Mouse (Mus musculus): ENCODE results near the gene Myocd. TPM values are rescaled to one million over a fixed set of nuclear protein-coding genes. Genes with fewer than 3 reads are reported as not detected.
A peak's percentile ranks its signal among the peaks of the same experiment; 100 is the strongest.

Gene Myocd
- polyA plus RNA-seq, 1 experiment from 2014 or later = 2.9 TPM

DNA sequence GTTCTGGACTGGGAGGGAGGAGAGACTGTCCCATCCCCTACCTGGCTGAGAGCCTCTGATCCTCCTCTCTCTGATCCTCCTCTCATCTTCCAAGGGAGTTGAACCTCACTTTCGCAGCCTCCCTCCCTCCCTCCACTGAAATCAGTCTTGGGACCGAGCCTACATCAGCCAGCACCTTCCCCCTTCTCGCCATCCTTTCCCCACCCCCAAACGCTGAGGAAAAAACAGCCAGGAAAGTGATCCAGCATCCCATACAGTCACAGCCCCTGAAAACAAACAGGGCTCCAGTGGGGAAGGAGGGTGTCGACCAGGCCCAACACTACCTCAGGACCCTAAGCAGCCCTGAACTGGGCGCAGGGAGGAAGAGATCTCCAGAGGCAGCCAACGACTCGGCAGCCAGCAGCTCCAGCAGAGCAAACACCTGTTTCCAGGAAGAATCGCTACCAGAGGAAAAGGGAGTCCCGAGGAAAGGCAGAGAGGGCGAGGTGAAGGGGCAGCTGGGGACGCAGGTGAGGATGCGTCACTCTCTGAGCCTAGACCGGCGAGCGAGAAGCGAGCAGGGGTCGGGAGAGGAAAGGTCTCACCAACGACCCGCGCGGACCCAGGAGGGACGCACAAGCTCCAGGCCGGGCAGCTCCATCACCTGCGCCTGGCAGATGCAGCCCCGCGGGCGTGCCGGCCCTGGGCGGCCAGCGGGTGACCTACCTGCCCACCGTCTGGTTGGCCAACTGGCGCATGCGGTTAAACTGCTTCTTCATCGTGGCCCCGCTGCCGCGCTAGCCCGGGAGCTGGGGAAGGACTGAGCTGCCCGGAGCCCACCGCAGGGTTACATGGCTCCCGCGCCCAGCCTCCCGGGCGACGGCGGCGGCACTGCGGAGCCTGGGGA, 107.7 kb downstream of the Myocd start:
- Histone ChIP-seq H3K4me3 (ENCODE audit: low read depth, low read length) (peak overlapping the region; percentile 91), H3K4me1 (ENCODE audit: control insufficient read depth, insufficient read depth, low read length) (peaks cover 12% of the 10 kb centered on the region), H3K9me3 (ENCODE audit: control insufficient read depth, low read length) (no peaks in the 10 kb centered on the region), H3K27ac (replicated peaks; ENCODE audit: low read depth, low read length) (no peak overlapping the region), H3K9ac (ENCODE audit: low read depth, low read length) (peak overlapping the region; percentile 84), H3K4me2 (ENCODE audit: low read depth, low read length) (peak overlapping the region; percentile 97), H3K27me3 (replicated peaks; ENCODE audit: control insufficient read depth, insufficient read depth, low read length) (peaks cover 10% of the 10 kb centered on the region; the same call in 1 of the 2 replicates), H3K36me3 (ENCODE audit: control insufficient read depth, insufficient read depth, low read length) (no peaks in the 10 kb centered on the region)
- ATAC-seq (ENCODE audit: low read depth) (peak; percentile 76), DNase-seq (ENCODE audit: low spot score) (peak; percentile 2)
- WGBS = 1% methylated on average over 36 of the region's 49 CpGs

DNA sequence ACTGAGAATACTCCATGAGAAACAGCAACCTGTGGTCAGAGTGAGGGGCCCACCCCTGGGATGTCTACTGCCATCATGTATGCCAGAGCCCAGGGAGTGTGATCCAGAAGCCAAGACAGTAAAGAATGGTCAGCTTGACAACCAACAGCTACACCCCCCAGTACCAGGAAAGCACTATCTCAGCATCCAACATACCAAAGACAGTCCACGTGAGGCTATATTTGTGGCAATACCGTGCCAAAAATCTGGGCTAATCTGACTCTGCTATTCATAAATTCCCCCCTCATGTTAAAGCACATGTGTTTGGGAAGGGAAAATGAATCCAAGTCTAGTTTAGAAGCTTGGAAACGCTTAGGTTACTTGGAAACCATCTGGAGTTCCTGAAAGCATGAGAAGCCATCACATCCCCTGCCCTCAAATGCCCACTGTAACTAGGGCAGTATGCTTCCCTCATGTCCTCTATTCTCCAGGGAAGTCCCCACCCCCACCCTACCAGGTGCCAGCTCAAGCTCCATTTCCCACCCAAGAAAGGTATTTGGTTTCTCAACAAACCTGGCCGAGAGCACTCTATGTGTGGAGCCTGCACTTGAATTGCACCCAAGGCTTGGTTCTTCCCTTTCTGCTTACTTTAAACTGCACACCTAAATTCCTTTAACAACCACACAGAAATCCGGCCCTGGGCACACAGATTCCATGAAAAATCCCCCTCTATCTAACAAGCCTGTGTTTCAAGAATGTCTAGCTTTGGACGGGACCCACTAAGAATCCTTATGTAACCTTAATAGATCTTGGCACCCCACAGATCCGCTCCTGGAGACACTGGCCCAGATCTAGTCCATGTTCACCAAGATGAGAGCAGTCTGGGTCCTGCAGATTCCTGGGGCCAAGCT, 108.6 kb downstream of the Myocd start:
- H3K9ac ChIP-seq (ENCODE audit: low read depth, low read length) = no peak overlapping the region
- H3K27me3 ChIP-seq (replicated peaks; ENCODE audit: control insufficient read depth, insufficient read depth, low read length) = peaks cover 10% of the 10 kb centered on the region; the same call in 1 of the 2 replicates
- whole genome bisulfite sequencing = 42% methylated on average over 7 of the region's 7 CpGs
- no peaks in the 10 kb centered on the region for H3K9me3 ChIP-seq (ENCODE audit: control insufficient read depth, low read length)
- ATAC-seq (ENCODE audit: low read depth) = no peak
- peak overlapping the region; percentile 91 for H3K4me3 ChIP-seq (ENCODE audit: low read depth, low read length)
- H3K36me3 ChIP-seq (ENCODE audit: control insufficient read depth, insufficient read depth, low read length) = no peaks in the 10 kb centered on the region
- DNase-seq (ENCODE audit: low spot score) = peak; percentile 2
- H3K4me1 ChIP-seq (ENCODE audit: control insufficient read depth, insufficient read depth, low read length) = peaks cover 12% of the 10 kb centered on the region
- peak overlapping the region; percentile 97 for H3K4me2 ChIP-seq (ENCODE audit: low read depth, low read length)
- H3K27ac ChIP-seq (replicated peaks; ENCODE audit: low read depth, low read length) = no peak overlapping the region

DNA sequence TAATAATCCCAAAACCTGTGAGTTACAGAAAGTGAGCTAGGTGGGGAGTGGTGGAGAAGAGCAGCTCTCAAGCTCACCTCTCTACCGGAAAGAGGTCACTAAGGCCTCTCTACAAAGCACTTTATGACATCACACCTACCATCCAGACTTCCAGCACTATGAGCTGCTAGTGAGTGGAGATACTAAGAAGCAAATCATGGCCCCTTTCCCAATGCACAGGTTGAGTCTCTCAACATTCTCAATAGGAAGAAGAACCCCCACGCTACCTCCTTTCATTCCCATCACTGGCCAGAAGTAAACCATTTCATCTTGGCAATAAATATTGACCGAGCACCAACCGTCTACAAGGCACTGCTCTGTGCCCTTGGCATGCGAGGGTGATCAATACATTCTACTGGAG, 110.0 kb downstream of the Myocd start, which contains the start of gene 1700086D15Rik:
TSS of gene 1700086D15Rik (minus strand) at position 101 of the 400 bp plus-strand sequence.
- Histone ChIP-seq H3K27me3 (replicated peaks; ENCODE audit: control insufficient read depth, insufficient read depth, low read length) (peaks cover 10% of the 10 kb centered on the region; the same call in 1 of the 2 replicates), H3K4me3 (ENCODE audit: low read depth, low read length) (no peak within 1 kb of the TSS), H3K9me3 (ENCODE audit: control insufficient read depth, low read length) (no peaks in the 10 kb centered on the region), H3K36me3 (ENCODE audit: control insufficient read depth, insufficient read depth, low read length) (no peaks in the 10 kb centered on the region), H3K9ac (ENCODE audit: low read depth, low read length) (no peak within 1 kb of the TSS), H3K4me1 (ENCODE audit: control insufficient read depth, insufficient read depth, low read length) (peaks cover 12% of the 10 kb centered on the region), H3K4me2 (ENCODE audit: low read depth, low read length) (no peak within 1 kb of the TSS), H3K27ac (replicated peaks; ENCODE audit: low read depth, low read length) (no peak within 1 kb of the TSS)
- DNase-seq (ENCODE audit: low spot score) = no peak
- no peak for ATAC-seq (ENCODE audit: low read depth)
- WGBS = 91% methylated on average over 5 of the region's 5 CpGs

DNA sequence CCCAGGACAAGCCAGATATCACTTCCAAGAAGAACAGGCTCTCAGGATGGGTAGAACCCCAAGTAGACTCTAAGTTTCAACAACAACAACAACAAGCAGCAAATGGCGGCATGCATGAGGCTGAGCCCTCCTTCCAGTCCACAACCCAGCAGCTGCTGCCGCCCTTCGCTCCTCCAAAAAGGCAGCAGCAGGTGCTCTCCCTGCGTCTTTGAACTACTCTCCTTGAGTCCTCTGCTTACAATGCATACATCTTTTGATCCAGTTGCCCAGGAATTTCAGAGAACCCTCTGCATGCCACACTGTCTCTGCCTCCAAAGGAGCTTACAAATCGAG, 111.2 kb downstream of the Myocd start:
- 91% methylated on average over 5 of the region's 5 CpGs for WGBS
- no peaks in the 10 kb centered on the region for H3K36me3 ChIP-seq (ENCODE audit: control insufficient read depth, insufficient read depth, low read length)
- DNase-seq (ENCODE audit: low spot score) = no peak
- ATAC-seq (ENCODE audit: low read depth) = no peak
- no peak overlapping the region for H3K27ac ChIP-seq (replicated peaks; ENCODE audit: low read depth, low read length)
- H3K9me3 ChIP-seq (ENCODE audit: control insufficient read depth, low read length) = no peaks in the 10 kb centered on the region
- peaks cover 10% of the 10 kb centered on the region; the same call in 1 of the 2 replicates for H3K27me3 ChIP-seq (replicated peaks; ENCODE audit: control insufficient read depth, insufficient read depth, low read length)
- no peak overlapping the region for H3K4me3 ChIP-seq (ENCODE audit: low read depth, low read length)
- no peak overlapping the region for H3K9ac ChIP-seq (ENCODE audit: low read depth, low read length)
- peaks cover 12% of the 10 kb centered on the region for H3K4me1 ChIP-seq (ENCODE audit: control insufficient read depth, insufficient read depth, low read length)
- no peak overlapping the region for H3K4me2 ChIP-seq (ENCODE audit: low read depth, low read length)

DNA sequence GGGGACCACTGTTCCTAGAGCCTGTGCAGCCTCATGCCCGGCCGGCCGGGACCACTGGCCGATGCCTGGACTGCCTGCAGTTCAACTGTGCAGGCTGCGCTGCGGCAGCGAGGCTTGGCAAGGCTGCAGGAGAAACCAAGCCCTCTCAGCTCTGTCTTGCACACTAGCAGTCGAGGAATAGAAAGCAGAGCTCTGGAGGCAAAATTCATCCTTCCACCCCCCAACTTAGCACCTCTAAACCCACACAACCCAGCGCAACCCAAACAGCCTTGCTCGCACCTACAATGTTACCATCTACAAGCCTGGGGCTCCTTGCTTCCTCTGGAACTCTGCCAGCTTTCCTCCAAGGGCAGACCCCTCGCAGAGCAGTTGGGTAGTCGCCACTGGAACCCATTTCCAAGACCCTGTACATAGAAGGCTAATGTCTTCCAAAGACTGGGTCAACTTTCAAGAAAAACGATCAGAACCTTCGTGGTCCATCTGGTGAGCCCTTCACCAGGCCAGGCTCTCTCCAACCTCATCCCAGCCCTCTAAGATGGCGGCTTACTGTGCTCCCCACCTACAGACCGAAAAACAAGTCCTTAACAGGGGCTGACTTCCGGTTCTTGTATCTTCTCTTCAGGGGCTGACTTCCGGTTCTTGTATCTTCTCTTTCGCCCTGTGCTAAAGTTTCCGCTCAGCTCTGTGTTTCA, 111.7 kb downstream of the Myocd start:
- Histone ChIP-seq H3K27me3 (replicated peaks; ENCODE audit: control insufficient read depth, insufficient read depth, low read length) (peaks cover 10% of the 10 kb centered on the region; the same call in 1 of the 2 replicates), H3K36me3 (ENCODE audit: control insufficient read depth, insufficient read depth, low read length) (no peaks in the 10 kb centered on the region), H3K4me1 (ENCODE audit: control insufficient read depth, insufficient read depth, low read length) (peaks cover 12% of the 10 kb centered on the region), H3K9ac (ENCODE audit: low read depth, low read length) (no peak overlapping the region), H3K4me3 (ENCODE audit: low read depth, low read length) (no peak overlapping the region), H3K9me3 (ENCODE audit: control insufficient read depth, low read length) (no peaks in the 10 kb centered on the region), H3K27ac (replicated peaks; ENCODE audit: low read depth, low read length) (no peak overlapping the region), H3K4me2 (ENCODE audit: low read depth, low read length) (no peak overlapping the region)
- ATAC-seq (ENCODE audit: low read depth) (no peak), DNase-seq (ENCODE audit: low spot score) (no peak)
- 89% methylated on average over 20 of the region's 20 CpGs for WGBS

DNA sequence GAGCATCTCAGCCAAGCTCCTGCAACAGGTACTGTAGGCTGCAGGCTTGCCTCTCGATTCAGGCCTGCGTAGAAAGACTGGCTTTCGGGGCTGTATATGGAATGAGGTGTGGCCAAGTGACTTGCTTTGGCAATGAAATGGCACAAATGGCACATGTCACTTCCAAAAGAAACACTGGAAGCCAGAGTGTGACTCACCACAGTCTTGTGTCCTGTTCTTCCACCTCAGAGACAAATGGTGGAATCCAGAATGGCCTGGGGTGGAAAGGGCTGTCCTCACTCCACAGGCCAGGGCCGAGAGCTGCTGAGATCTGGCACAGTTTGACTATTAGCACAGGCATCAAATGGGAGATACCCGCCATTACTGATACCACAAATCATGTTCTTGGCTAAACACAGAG, 116.8 kb downstream of the Myocd start:
- 82% methylated on average over 5 of the region's 5 CpGs for WGBS

DNA sequence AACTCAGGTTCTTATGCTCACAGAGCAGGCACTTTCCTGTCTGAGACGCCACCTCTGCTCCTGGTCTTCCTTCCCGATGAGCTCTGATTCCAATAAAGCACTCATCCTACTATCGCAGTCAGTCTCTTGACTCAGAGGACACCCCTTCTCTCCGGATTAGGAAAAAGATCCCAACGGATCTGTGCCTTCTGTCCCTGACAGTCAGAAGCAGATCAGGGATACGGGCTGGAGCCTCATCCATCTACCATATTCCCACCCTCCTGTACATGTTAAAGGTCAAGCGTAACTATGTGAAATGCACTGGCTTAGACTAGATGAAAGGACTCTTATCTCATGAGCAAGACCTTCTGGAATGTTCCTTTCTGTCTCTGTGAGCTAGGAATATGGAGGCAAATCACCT, 121.3 kb downstream of the Myocd start:
- no peak overlapping the region for H3K4me3 ChIP-seq (ENCODE audit: low read depth, low read length)
- WGBS = 82% methylated on average over 7 of the region's 7 CpGs
- H3K27me3 ChIP-seq (replicated peaks; ENCODE audit: control insufficient read depth, insufficient read depth, low read length) = no peaks in the 10 kb centered on the region
- DNase-seq (ENCODE audit: low spot score) = no peak
- H3K27ac ChIP-seq (replicated peaks; ENCODE audit: low read depth, low read length) = no peak overlapping the region
- ATAC-seq (ENCODE audit: low read depth) = no peak
- no peak overlapping the region for H3K4me2 ChIP-seq (ENCODE audit: low read depth, low read length)
- no peak overlapping the region for H3K9ac ChIP-seq (ENCODE audit: low read depth, low read length)
- no peaks in the 10 kb centered on the region for H3K36me3 ChIP-seq (ENCODE audit: control insufficient read depth, insufficient read depth, low read length)
- H3K9me3 ChIP-seq (ENCODE audit: control insufficient read depth, low read length) = no peaks in the 10 kb centered on the region
- no peaks in the 10 kb centered on the region for H3K4me1 ChIP-seq (ENCODE audit: control insufficient read depth, insufficient read depth, low read length)

More for the DNA sequence above, 116.8 kb downstream of the Myocd start:
- Histone ChIP-seq H3K4me2 (ENCODE audit: low read depth, low read length) (no peak overlapping the region), H3K4me1 (ENCODE audit: control insufficient read depth, insufficient read depth, low read length) (no peaks in the 10 kb centered on the region), H3K27me3 (replicated peaks; ENCODE audit: control insufficient read depth, insufficient read depth, low read length) (no peaks in the 10 kb centered on the region), H3K36me3 (ENCODE audit: control insufficient read depth, insufficient read depth, low read length) (no peaks in the 10 kb centered on the region), H3K9me3 (ENCODE audit: control insufficient read depth, low read length) (no peaks in the 10 kb centered on the region), H3K27ac (replicated peaks; ENCODE audit: low read depth, low read length) (no peak overlapping the region), H3K4me3 (ENCODE audit: low read depth, low read length) (no peak overlapping the region), H3K9ac (ENCODE audit: low read depth, low read length) (no peak overlapping the region)
- ATAC-seq (ENCODE audit: low read depth) (no peak), DNase-seq (ENCODE audit: low spot score) (no peak)

DNA sequence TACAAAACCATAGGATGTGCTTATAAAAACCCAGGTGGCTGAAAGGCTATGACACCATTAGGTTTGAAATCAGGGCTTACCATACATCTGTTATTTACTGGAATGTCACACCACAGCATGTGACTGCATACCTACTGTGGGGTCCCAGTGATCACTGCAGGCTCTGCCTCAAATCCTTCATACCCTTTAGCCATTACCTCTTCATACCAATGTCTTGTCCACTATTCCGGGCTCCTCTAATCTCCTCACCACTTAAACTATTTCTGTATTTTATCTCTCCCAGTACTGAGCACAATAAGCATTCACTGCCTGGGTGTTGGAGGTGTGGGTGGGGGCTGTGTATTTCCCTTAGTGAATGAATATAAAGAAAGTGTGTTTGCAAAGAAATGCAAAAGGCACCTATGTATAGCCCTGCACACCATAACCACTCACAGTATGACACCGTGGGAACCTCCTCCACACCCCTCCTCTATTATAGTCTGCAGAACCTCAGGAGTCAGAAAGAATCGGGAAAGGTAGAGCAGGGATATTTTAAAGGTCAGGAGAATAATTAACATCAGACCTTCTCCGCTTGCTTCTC, 126.9 kb downstream of the Myocd start:
- Histone ChIP-seq H3K9me3 (ENCODE audit: control insufficient read depth, low read length) (no peaks in the 10 kb centered on the region), H3K4me3 (ENCODE audit: low read depth, low read length) (no peak overlapping the region), H3K4me2 (ENCODE audit: low read depth, low read length) (no peak overlapping the region), H3K9ac (ENCODE audit: low read depth, low read length) (no peak overlapping the region), H3K27ac (replicated peaks; ENCODE audit: low read depth, low read length) (no peak overlapping the region), H3K4me1 (ENCODE audit: control insufficient read depth, insufficient read depth, low read length) (no peaks in the 10 kb centered on the region), H3K36me3 (ENCODE audit: control insufficient read depth, insufficient read depth, low read length) (no peaks in the 10 kb centered on the region), H3K27me3 (replicated peaks; ENCODE audit: control insufficient read depth, insufficient read depth, low read length) (no peaks in the 10 kb centered on the region)
- WGBS = 68% methylated on average over 4 of the region's 4 CpGs
- DNase-seq (ENCODE audit: low spot score) (no peak), ATAC-seq (ENCODE audit: low read depth) (no peak)
